Mouse (Mus musculus) CH12.LX (cell line): ENCODE measurements at regions not wholly inside any gene's neighbourhood (a gene's known extent, or its start where the extent isn't known, plus 50 kb on each side); places are given as distances from the start of the nearest gene placed in this dataset.

Source experiments
- DNase-seq: peaks from one replicate; pipeline ENCODE4 v3.0.0-alpha.2; 2013; ENCODE audit errors: extremely low read depth
- H3K27ac ChIP-seq: 2 replicates; pipeline ENCODE4 v1.5.1; 2012; ENCODE audit warnings: low read depth, mild to moderate bottlenecking, control low read depth, moderate library complexity; ENCODE audit not compliant: insufficient read depth
- H3K27me3 ChIP-seq: replicated peaks from 2 replicates; pipeline ENCODE3; 2012; ENCODE audit warnings: inconsistent platforms
- H3K36me3 ChIP-seq, 2 experiments: replicated peaks in 1 of 2; 2 replicates each; pipeline versions ENCODE3 to v1.6.1; 2012; ENCODE audit warnings: inconsistent platforms in 1 of 2, low read length in 1 of 2, mild to moderate bottlenecking in 1 of 2, mixed read lengths in 1 of 2, moderate library complexity in 1 of 2; ENCODE audit not compliant: control insufficient read depth in 1 of 2, insufficient read depth in 1 of 2
- H3K4me1 ChIP-seq, 2 experiments: 2 replicates each; pipeline ENCODE4 v1.6.1; 2012; ENCODE audit warnings: inconsistent platforms in 1 of 2, moderate library complexity in 1 of 2; ENCODE audit not compliant: insufficient read depth in 2 of 2, control insufficient read depth in 1 of 2
- H3K4me2 ChIP-seq: 2 replicates; pipeline ENCODE4 v1.6.1; 2012; ENCODE audit warnings: low read depth, mild to moderate bottlenecking, control low read depth; ENCODE audit not compliant: poor library complexity, insufficient read depth, severe bottlenecking
- H3K4me3 ChIP-seq, 3 experiments: fragments of 150-350 bp in 1 of 3; sonication (generic) in 1 of 3; replicated peaks in 1 of 3; 2 replicates each; pipeline versions ENCODE3 to v1.5.1; 2011 to 2012; ENCODE audit warnings: low read depth in 2 of 3, low read length in 2 of 3, mild to moderate bottlenecking in 2 of 3, moderate library complexity in 2 of 3, control low read depth in 1 of 3, improper control_type of control experiment in 1 of 3, inconsistent platforms in 1 of 3, mixed read lengths in 1 of 3; ENCODE audit not compliant: poor library complexity in 1 of 3
- H3K79me2 ChIP-seq: replicated peaks from 2 replicates; pipeline ENCODE4 v1.6.1; 2012; ENCODE audit warnings: mild to moderate bottlenecking, moderate library complexity; ENCODE audit not compliant: control insufficient read depth, poor library complexity, insufficient read depth, severe bottlenecking; ENCODE audit errors: extremely low read depth
- H3K9ac ChIP-seq: 2 replicates; pipeline ENCODE4 v1.6.1; 2012; ENCODE audit warnings: low read depth, mild to moderate bottlenecking, control low read depth, moderate library complexity; ENCODE audit not compliant: insufficient read depth
- H3K9me3 ChIP-seq: replicated peaks from 2 replicates; pipeline ENCODE3; 2012; ENCODE audit warnings: low read length, inconsistent platforms, mixed read lengths
- CHD1 ChIP-seq: IDR thresholded peaks from 2 replicates; pipeline ENCODE4 v1.6.1; 2012; ENCODE audit warnings: low read depth, low read length, improper control_type of control experiment, inconsistent platforms
- CHD2 ChIP-seq: IDR thresholded peaks from 2 replicates; pipeline ENCODE4 v1.6.1; 2011; ENCODE audit warnings: low read length, improper control_type of control experiment
- ELF1 ChIP-seq: IDR thresholded peaks from 2 replicates; pipeline ENCODE4 v1.6.1; 2014; ENCODE audit warnings: low read depth, mild to moderate bottlenecking, inconsistent platforms, low read length, improper control_type of control experiment
- EP300 ChIP-seq: IDR thresholded peaks from 2 replicates; pipeline ENCODE4 v1.6.1; 2011; ENCODE audit warnings: low read length, improper control_type of control experiment
- GABPA ChIP-seq: IDR thresholded peaks from 2 replicates; pipeline ENCODE4 v1.6.1; 2012; ENCODE audit warnings: low read depth, low read length, improper control_type of control experiment, inconsistent platforms; ENCODE audit not compliant: insufficient replicate concordance
- IRF4 ChIP-seq: IDR thresholded peaks from 2 replicates; pipeline ENCODE4 v1.6.1; 2014; ENCODE audit warnings: low read depth, mild to moderate bottlenecking, inconsistent platforms, low read length, improper control_type of control experiment
- JUN ChIP-seq: IDR thresholded peaks from 2 replicates; pipeline ENCODE4 v1.6.1; 2011; ENCODE audit warnings: low read depth, mild to moderate bottlenecking, low read length, improper control_type of control experiment, moderate library complexity; ENCODE audit not compliant: insufficient read depth
- JUND ChIP-seq: conservative IDR thresholded peaks from 2 replicates; pipeline ENCODE4 v1.6.1; 2011; ENCODE audit warnings: low read depth, low read length, improper control_type of control experiment
- KAT2A ChIP-seq: IDR thresholded peaks from 2 replicates; pipeline ENCODE4 v1.6.1; 2012; ENCODE audit warnings: low read length, improper control_type of control experiment, inconsistent platforms; ENCODE audit not compliant: insufficient replicate concordance
- MAFK ChIP-seq: IDR thresholded peaks from 2 replicates; pipeline ENCODE4 v1.6.1; 2011; ENCODE audit warnings: low read length, improper control_type of control experiment; ENCODE audit not compliant: insufficient replicate concordance
- MEF2A ChIP-seq: IDR thresholded peaks from 2 replicates; pipeline ENCODE4 v1.6.1; 2014; ENCODE audit warnings: low read depth, mild to moderate bottlenecking, inconsistent platforms, low read length, improper control_type of control experiment, borderline replicate concordance
- MXI1 ChIP-seq: IDR thresholded peaks from 2 replicates; pipeline ENCODE4 v1.6.1; 2011; ENCODE audit warnings: mild to moderate bottlenecking, low read depth, low read length, improper control_type of control experiment
- MYC ChIP-seq: IDR thresholded peaks from 2 replicates; pipeline ENCODE4 v1.6.1; 2011; ENCODE audit warnings: low read depth, mild to moderate bottlenecking, improper control_type of control experiment, low read length
- NELFE ChIP-seq: IDR thresholded peaks from 2 replicates; pipeline ENCODE4 v1.6.1; 2011; ENCODE audit warnings: low read depth, low read length, improper control_type of control experiment
- NRF1 ChIP-seq: IDR thresholded peaks from 2 replicates; pipeline ENCODE4 v1.6.1; 2014; ENCODE audit warnings: low read depth, mild to moderate bottlenecking, inconsistent platforms, low read length, improper control_type of control experiment, moderate library complexity
- PAX5 ChIP-seq: IDR thresholded peaks from 2 replicates; pipeline ENCODE4 v1.6.1; 2012; ENCODE audit warnings: low read length, inconsistent platforms, mixed read lengths
- POLR2A ChIP-seq: IDR thresholded peaks from 2 replicates; pipeline ENCODE4 v1.6.1; 2011; ENCODE audit warnings: low read depth, mild to moderate bottlenecking, improper control_type of control experiment, low read length
- RAD21 ChIP-seq: IDR thresholded peaks from 2 replicates; pipeline ENCODE4 v1.6.1; 2011; ENCODE audit warnings: low read depth, mild to moderate bottlenecking, low read length, improper control_type of control experiment, moderate library complexity
- RCOR1 ChIP-seq: conservative IDR thresholded peaks from 2 replicates; pipeline ENCODE4 v1.6.1; 2012; ENCODE audit warnings: low read depth, mild to moderate bottlenecking, inconsistent platforms, low read length, improper control_type of control experiment
- SIN3A ChIP-seq: IDR thresholded peaks from 2 replicates; pipeline ENCODE4 v1.6.1; 2012; ENCODE audit warnings: low read length, improper control_type of control experiment, inconsistent platforms
- SMC3 ChIP-seq: IDR thresholded peaks from 2 replicates; pipeline ENCODE4 v1.6.1; 2011; ENCODE audit warnings: low read depth, low read length, improper control_type of control experiment
- TBP ChIP-seq: conservative IDR thresholded peaks from 2 replicates; pipeline ENCODE4 v1.6.1; 2011; ENCODE audit warnings: low read depth, low read length, improper control_type of control experiment
- UBTF ChIP-seq: IDR thresholded peaks from 2 replicates; pipeline ENCODE4 v1.6.1; 2012; ENCODE audit warnings: low read depth, mild to moderate bottlenecking, inconsistent platforms, low read length, improper control_type of control experiment, moderate library complexity
- USF1 ChIP-seq: IDR thresholded peaks from 2 replicates; pipeline ENCODE4 v1.6.1; 2014; ENCODE audit warnings: low read depth, mild to moderate bottlenecking, inconsistent platforms, low read length, improper control_type of control experiment
- ZKSCAN1 ChIP-seq: IDR thresholded peaks from 2 replicates; pipeline ENCODE4 v1.6.1; 2012; ENCODE audit warnings: low read depth, inconsistent platforms, low read length, improper control_type of control experiment, borderline replicate concordance
- ZMIZ1 ChIP-seq: IDR thresholded peaks from 2 replicates; pipeline ENCODE4 v1.6.1; 2012; ENCODE audit warnings: low read depth, mild to moderate bottlenecking, inconsistent platforms, low read length, improper control_type of control experiment
- dilution Hi-C: fragments of 300-500 bp; cut with MboI; formaldehyde crosslinking; loops from 2 replicates; pipeline ENCODE4 v1.14.3; 2020; ENCODE audit warnings: low sequenced_read_pairs; ENCODE audit not compliant: extremely low pct_unique_long_range_greater_than_20kb, extremely low pct_ligation_motif_present
- in situ Hi-C: fragments of 300-500 bp; cut with MboI; formaldehyde crosslinking; loops from 3 replicates; pipeline ENCODE4 v1.14.3; 2019; ENCODE audit warnings: low sequenced_read_pairs, low pct_ligation_motif_present, low pct_unique_long_range_greater_than_20kb, mixed read lengths

GRCm38 (mm10) chr2:123047321-123047720, 282.3 kb downstream of the Sqor start:
- Histone ChIP-seq H3K79me2 (no peaks in the 10 kb centered on the region), H3K4me3 (no peak overlapping the region)
- no peak for TF ChIP-seq SMC3
- TF ChIP-seq KAT2A = no peak
- no peak for TF ChIP-seq JUND
- no peak for TF ChIP-seq CHD1
- no peak for TF ChIP-seq MYC
- no peak for TF ChIP-seq NRF1
- TF ChIP-seq MAFK = no peak
- TF ChIP-seq TBP = no peak
- no peak for TF ChIP-seq MXI1
- no peak for TF ChIP-seq IRF4
- TF ChIP-seq EP300 = no peak
- no peak for TF ChIP-seq SIN3A
- no peak for TF ChIP-seq POLR2A
- TF ChIP-seq JUN = no peak
- TF ChIP-seq NELFE = no peak
- no peak for TF ChIP-seq RAD21
- no peak for TF ChIP-seq ELF1
- TF ChIP-seq PAX5 = no peak
- TF ChIP-seq RCOR1 = no peak
- TF ChIP-seq, all 38 proteins: peak for 0
- H3K27me3 ChIP-seq = no peaks in the 10 kb centered on the region
- no peak overlapping the region for H3K9ac ChIP-seq
- dilution Hi-C loops = no loop called here
- H3K36me3 ChIP-seq = no peaks in the 10 kb centered on the region
- DNase-seq = no peak
- in situ Hi-C loops = no loop called here
- no peak overlapping the region for H3K4me2 ChIP-seq
- H3K4me1 ChIP-seq = no peaks in the 10 kb centered on the region
- no peak overlapping the region for H3K27ac ChIP-seq
- no peaks in the 10 kb centered on the region for H3K9me3 ChIP-seq

GRCm38 (mm10) chr2:123064648-123065047, 299.6 kb downstream of the Sqor start:
- TF ChIP-seq RAD21 (no peak), USF1 (no peak), GABPA (no peak), ZKSCAN1 (no peak), ZMIZ1 (no peak), MEF2A (no peak), CHD2 (no peak), NRF1 (no peak), MXI1 (no peak), UBTF (no peak), PAX5 (no peak)
- H3K9me3 ChIP-seq = no peaks in the 10 kb centered on the region
- no peak overlapping the region for H3K9ac ChIP-seq
- dilution Hi-C loops (no loop called here), in situ Hi-C loops (no loop called here)
- H3K4me2 ChIP-seq = no peak overlapping the region
- no peak overlapping the region for H3K27ac ChIP-seq
- H3K36me3 ChIP-seq = no peaks in the 10 kb centered on the region
- no peak for DNase-seq
- no peaks in the 10 kb centered on the region for H3K4me1 ChIP-seq
- no peaks in the 10 kb centered on the region for H3K79me2 ChIP-seq
- no peak overlapping the region for H3K4me3 ChIP-seq
- no peaks in the 10 kb centered on the region for H3K27me3 ChIP-seq
